Mouse (Mus musculus): ENCODE measurements at regions not wholly inside any gene's neighbourhood (a gene's known extent, or its start where the extent isn't known, plus 50 kb on each side); places are given as distances from the start of the nearest gene placed in this dataset.

GRCm38 (mm10) chr3:156232111-156232510, 329.5 kb upstream of the Negr1 start:
- TF ChIP-seq POLR2A (IDR thresholded peaks at IDR 0.05; ENCODE audit: borderline replicate concordance, extremely low read depth, insufficient read depth, insufficient read length, poor library complexity, severe bottlenecking) (no peak), CTCF (IDR thresholded peaks at IDR 0.05; ENCODE audit: borderline replicate concordance, extremely low read depth, insufficient read depth, insufficient read length) (no peak)
